Mouse (Mus musculus): ENCODE measurements around the gene Map6.

DNA sequence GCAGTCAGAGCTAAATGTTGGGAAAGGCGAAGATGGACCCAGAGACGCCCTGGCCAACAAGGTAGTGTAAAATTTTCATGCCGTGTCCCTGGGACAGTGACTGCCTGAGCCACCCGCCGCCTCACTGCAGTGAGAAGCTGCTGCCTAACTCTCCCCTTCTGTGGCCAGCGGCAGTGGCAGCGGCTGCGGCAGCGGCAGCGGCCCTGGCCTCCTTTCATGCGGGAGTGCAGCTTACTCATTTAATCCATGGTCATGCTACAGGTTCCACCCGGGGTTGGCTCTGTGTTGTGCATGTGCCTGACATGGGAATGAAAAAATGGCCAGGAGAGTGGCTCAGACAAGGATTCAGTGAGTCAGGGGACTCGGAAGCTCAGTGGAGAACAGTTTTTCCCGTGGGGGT is 53.3 kb downstream of the Map6 start:
- no peak for TF ChIP-seq CTCF (IDR thresholded peaks at IDR 0.05; ENCODE audit: extremely low read depth, insufficient read depth, low read length)
- no peak for TF ChIP-seq POLR2A (IDR thresholded peaks at IDR 0.05; ENCODE audit: extremely low read depth, insufficient read depth, low read length)
